ENCODE assay signal across 20 mouse cellular contexts in genomic region chr13:99019831-99020669, GRCm38 (mm10). TPM values are rescaled to one million over a fixed set of nuclear protein-coding genes. Genes with fewer than 3 reads are reported as not detected.
A peak's percentile ranks its signal among the peaks of the same experiment; 100 is the strongest.
DNase-seq lines count a peak whose midpoint lies in the region; ATAC-seq and TF ChIP-seq lines count a peak whose summit lies in the region.
"Had no signal": no experiment of that assay in that cellular context is flagged by ENCODE, and none has a peak within 500 bp of the region (broad histone marks: within the 10 kb centered on the region; RNA-seq: fewer than 3 reads in every experiment).

No protein-coding gene starts in this region.

- TF ChIP-seq CTCF in bone marrow, adult 2 months (IDR thresholded peaks at IDR 0.05; ENCODE audit: control insufficient read depth, insufficient read depth, low read length) = no peak

- H3K9ac ChIP-seq in liver, embryonic 15.5 days = peak overlapping the region; percentile 46
- H3K9ac ChIP-seq: hindbrain, embryonic 12.5 days; kidney, embryonic 15.5 days; limb, embryonic 12.5 days had no signal

- peak; percentile 83 for ATAC-seq in erythroblast, adult 5-6 weeks (replicated peaks; ENCODE audit: low FRiP score, poor library complexity, severe bottlenecking)
- ATAC-seq in liver, embryonic 15.5 days (ENCODE audit: insufficient read depth) = peak; percentile 85
- ATAC-seq: CD4-positive, CD25-positive, alpha-beta regulatory T cell, adult 4 months had no signal

- peak; percentile 33 to 34 for DNase-seq in kidney, adult 8-10 months
- no peak for DNase-seq in kidney, postnatal 4 days
- DNase-seq in gastrocnemius, postnatal 36 days = no peak
- no peak for DNase-seq in left cerebral cortex, adult 8-10 months (ENCODE audit: low spot score in 2 of 2)
- DNase-seq: cerebellum, postnatal 14 days; heart, adult 18-20 months; layer of hippocampus, postnatal 36 days; lung, postnatal 10 days; midbrain, embryonic 14.5 days; right cerebral cortex, adult 18-20 months; thymus, postnatal 25 days had no signal

- WGBS in bone marrow, adult 2 months = 66% methylated on average over 11 of the region's 11 CpGs
- WGBS in liver, embryonic 15.5 days (ENCODE audit: insufficient replicate concordance) = 32% methylated on average over 11 of the region's 11 CpGs

- H3K27me3 ChIP-seq in liver, embryonic 15.5 days = no peaks in the 10 kb centered on the region
- H3K27me3 ChIP-seq: hindbrain, embryonic 12.5 days; kidney, embryonic 15.5 days; limb, embryonic 12.5 days had no signal

- peak overlapping the region; percentile 92 for H3K27ac ChIP-seq in bone marrow, adult 2 months (ENCODE audit: control insufficient read depth, insufficient read depth, low read depth, low read length, poor library complexity)
- H3K27ac ChIP-seq in liver, embryonic 15.5 days (replicated peaks) = peak overlapping the region; percentile 95
- H3K27ac ChIP-seq: hindbrain, embryonic 12.5 days; kidney, embryonic 15.5 days; limb, embryonic 12.5 days had no signal

- no peaks in the 10 kb centered on the region for H3K36me3 ChIP-seq in liver, embryonic 15.5 days (replicated peaks)
- H3K36me3 ChIP-seq: hindbrain, embryonic 12.5 days; kidney, embryonic 15.5 days; limb, embryonic 12.5 days had no signal

- H3K4me3 ChIP-seq in bone marrow, adult 2 months (replicated peaks; ENCODE audit: control insufficient read depth, low read depth, low read length) = no peak overlapping the region
- peak overlapping the region; percentile 23; the same call in 1 of the 2 replicates for H3K4me3 ChIP-seq in liver, embryonic 15.5 days (replicated peaks)
- H3K4me3 ChIP-seq: hindbrain, embryonic 12.5 days; kidney, embryonic 15.5 days; limb, embryonic 12.5 days had no signal

- H3K4me2 ChIP-seq in liver, embryonic 15.5 days = peak overlapping the region; percentile 65
- H3K4me2 ChIP-seq: hindbrain, embryonic 12.5 days; limb, embryonic 12.5 days had no signal

- intact Hi-C loops in gastrocnemius, postnatal 36 days (cut with DNase I) = no loop called here

- no peaks in the 10 kb centered on the region for H3K4me1 ChIP-seq in bone marrow, adult 2 months (ENCODE audit: control insufficient read depth, insufficient read depth, low read length)
- peaks cover 44% of the 10 kb centered on the region for H3K4me1 ChIP-seq in liver, embryonic 15.5 days (replicated peaks)

- H3K9me3 ChIP-seq in liver, embryonic 15.5 days (replicated peaks) = no peaks in the 10 kb centered on the region
- H3K9me3 ChIP-seq: hindbrain, embryonic 12.5 days; kidney, embryonic 15.5 days; limb, embryonic 12.5 days had no signal

- no peak for TF ChIP-seq POLR2A in bone marrow, adult 2 months (IDR thresholded peaks at IDR 0.05; ENCODE audit: borderline replicate concordance, control insufficient read depth, low read depth, low read length)

RNA-seq across cellular contexts. Expression of gene 1700024P04Rik, which starts 35.7 kb away (rescaled TPM):
- not detected in 2 replicates for polyA plus RNA-seq in bone marrow, adult 2 months (2011; ENCODE audit: insufficient read depth, insufficient read length, low replicate concordance, missing spikeins)
- total RNA-seq in erythroblast, adult 5-6 weeks (2015; ENCODE audit: low replicate concordance) = not detected in 2 replicates
- not detected in 2 replicates for total RNA-seq in erythroblast, adult 5-6 weeks (2017; ENCODE audit: low replicate concordance)
- not detected in 2 replicates for polyA plus RNA-seq in liver, embryonic 15.5 days (2015; fragmentation: Nextera tagmentation; extraction: Ambion mirVana)
- not detected for total RNA-seq in gastrocnemius, postnatal 36 days (2021)
- not detected for total RNA-seq in left cerebral cortex, adult 8-10 months (2022)
- total RNA-seq: heart, adult 18-20 months; layer of hippocampus, postnatal 36 days had no signal
- polyA plus RNA-seq: CD4-positive, CD25-positive, alpha-beta regulatory T cell, adult 4 months; embryonic facial prominence, embryonic 14.5 days; hindbrain, embryonic 12.5 days; kidney, embryonic 15.5 days; limb, embryonic 12.5 days; midbrain, embryonic 14.5 days; neural tube, embryonic 14.5 days had no signal

Comparison
In these comparisons a context has a peak if more than half of its experiments do, and no peak if none do; other contexts are left out.
1. DNase-seq: peak in kidney, adult 8-10 months (2 of 2); none in kidney, postnatal 4 days (0 of 2), gastrocnemius, postnatal 36 days (0 of 2) and left cerebral cortex, adult 8-10 months (0 of 2).